Mouse (Mus musculus): ENCODE measurements at regions not wholly inside any gene's neighbourhood (a gene's known extent, or its start where the extent isn't known, plus 50 kb on each side); places are given as distances from the start of the nearest gene placed in this dataset.

- TF ChIP-seq CTCF (IDR thresholded peaks at IDR 0.05; ENCODE audit: extremely low read depth, insufficient read length, insufficient replicate concordance, low read depth, low read length) (no peak), POLR2A (IDR thresholded peaks at IDR 0.05; ENCODE audit: low read depth, low read length) (no peak)
These were observed 101.9 kb downstream of the Irx5 start for GRCm38 (mm10) chr8:92459291-92459690.
